Mouse (Mus musculus): Measurements from ENCODE around the gene Ly6c1. TPM values are rescaled to one million over a fixed set of nuclear protein-coding genes. Genes with fewer than 3 reads are reported as not detected.
"Not testable (repeated sequence)": the region's sequence is repeated elsewhere in the genome, so short reads cannot be mapped to it uniquely, and the experiment has no call there.

Gene Ly6c1
- polyA plus RNA-seq (2016; fragmentation: Nextera tagmentation; extraction: Ambion mirVana), result 0.26 and 0.41 TPM in 2 replicates

- not testable (repeated sequence) for DNase-seq (ENCODE audit: low spot score); H3K9me3 ChIP-seq; H3K36me3 ChIP-seq; H3K4me1 ChIP-seq; H3K27ac ChIP-seq; H3K4me3 ChIP-seq; H3K27me3 ChIP-seq (ENCODE audit: insufficient read depth, poor library complexity, severe bottlenecking)
- WGBS, result 38% methylated on average over 1 of the region's 1 CpGs
These were observed at the start of gene Ly6c1 for GRCm38 (mm10) chr15:75048642-75049261. Ly6c1 (minus strand) TSS chr15:75048830.

- DNase-seq (ENCODE audit: low spot score); H3K9me3 ChIP-seq; H3K27ac ChIP-seq; H3K4me1 ChIP-seq; H3K36me3 ChIP-seq; H3K4me3 ChIP-seq; H3K27me3 ChIP-seq (ENCODE audit: insufficient read depth, poor library complexity, severe bottlenecking): not testable (repeated sequence)
- 17% methylated on average over 2 of the region's 2 CpGs for WGBS
These were observed 39.4 kb upstream of the Ly6c1 start for GRCm38 (mm10) chr15:75088041-75088440.

GRCm38 (mm10) chr15:75069965-75070364 is 21.3 kb upstream of the Ly6c1 start:
- whole genome bisulfite sequencing, result 82% methylated on average over 4 of the region's 4 CpGs
- Histone ChIP-seq H3K27me3 (ENCODE audit: insufficient read depth, poor library complexity, severe bottlenecking) (no peaks in the 10 kb centered on the region), H3K4me1 (no peaks in the 10 kb centered on the region)

GRCm38 (mm10) chr15:75062030-75062574 is 13.5 kb upstream of the Ly6c1 start:
- H3K9me3 ChIP-seq; H3K27ac ChIP-seq; H3K4me3 ChIP-seq; H3K36me3 ChIP-seq; H3K4me1 ChIP-seq; H3K27me3 ChIP-seq (ENCODE audit: insufficient read depth, poor library complexity, severe bottlenecking): not testable (repeated sequence)
- 33% methylated on average over 6 of the region's 6 CpGs for WGBS
- DNase-seq (ENCODE audit: low spot score), result peak; percentile 57

More at GRCm38 (mm10) chr15:75069965-75070364, 21.3 kb upstream of the Ly6c1 start:
- no peaks in the 10 kb centered on the region for H3K36me3 ChIP-seq
- no peak for DNase-seq (ENCODE audit: low spot score)
- H3K9me3 ChIP-seq, result no peaks in the 10 kb centered on the region
- no peak overlapping the region for H3K27ac ChIP-seq
- no peak overlapping the region for H3K4me3 ChIP-seq

GRCm38 (mm10) chr15:75060505-75060904 is 11.9 kb upstream of the Ly6c1 start:
- H3K9me3 ChIP-seq, result no peaks in the 10 kb centered on the region
- peak; percentile 64 for DNase-seq (ENCODE audit: low spot score)
- H3K4me1 ChIP-seq, result no peaks in the 10 kb centered on the region
- H3K36me3 ChIP-seq, result no peaks in the 10 kb centered on the region
- H3K27ac ChIP-seq, result no peak overlapping the region
- H3K27me3 ChIP-seq (ENCODE audit: insufficient read depth, poor library complexity, severe bottlenecking), result no peaks in the 10 kb centered on the region
- H3K4me3 ChIP-seq, result no peak overlapping the region

- WGBS, result 77% methylated on average over 2 of the region's 2 CpGs
- Histone ChIP-seq H3K36me3 (no peaks in the 10 kb centered on the region), H3K27me3 (ENCODE audit: insufficient read depth, poor library complexity, severe bottlenecking) (no peaks in the 10 kb centered on the region), H3K9me3 (no peaks in the 10 kb centered on the region), H3K27ac (no peak overlapping the region), H3K4me1 (no peaks in the 10 kb centered on the region), H3K4me3 (no peak overlapping the region)
- peak; percentile 60 for DNase-seq (ENCODE audit: low spot score)
These were observed 7.4 kb upstream of the Ly6c1 start for GRCm38 (mm10) chr15:75055985-75056384.

GRCm38 (mm10) chr15:75055425-75055824 is 6.8 kb upstream of the Ly6c1 start:
- H3K27me3 ChIP-seq (ENCODE audit: insufficient read depth, poor library complexity, severe bottlenecking); H3K9me3 ChIP-seq; H3K4me1 ChIP-seq; H3K36me3 ChIP-seq; H3K27ac ChIP-seq; H3K4me3 ChIP-seq; DNase-seq (ENCODE audit: low spot score): not testable (repeated sequence)
- 37% methylated on average over 3 of the region's 3 CpGs for WGBS

- DNase-seq (ENCODE audit: low spot score); H3K36me3 ChIP-seq; H3K27ac ChIP-seq; H3K9me3 ChIP-seq; H3K4me3 ChIP-seq; H3K4me1 ChIP-seq; H3K27me3 ChIP-seq (ENCODE audit: insufficient read depth, poor library complexity, severe bottlenecking): not testable (repeated sequence)
- 86% methylated on average over 2 of the region's 2 CpGs for WGBS
These were observed 3.8 kb upstream of the Ly6c1 start for GRCm38 (mm10) chr15:75052414-75052813.

- not testable (repeated sequence) for H3K27me3 ChIP-seq (ENCODE audit: insufficient read depth, poor library complexity, severe bottlenecking); H3K36me3 ChIP-seq; H3K27ac ChIP-seq; H3K9me3 ChIP-seq; H3K4me1 ChIP-seq; H3K4me3 ChIP-seq; DNase-seq (ENCODE audit: low spot score)
- WGBS, result 58% methylated on average over 3 of the region's 3 CpGs
These were observed 2.5 kb upstream of the Ly6c1 start for GRCm38 (mm10) chr15:75051141-75051540.

GRCm38 (mm10) chr15:75050593-75050992 is 2.0 kb upstream of the Ly6c1 start:
- not testable (repeated sequence) for H3K4me1 ChIP-seq; H3K4me3 ChIP-seq; DNase-seq (ENCODE audit: low spot score); H3K27me3 ChIP-seq (ENCODE audit: insufficient read depth, poor library complexity, severe bottlenecking); H3K9me3 ChIP-seq; H3K36me3 ChIP-seq; H3K27ac ChIP-seq
- 75% methylated on average over 1 of the region's 1 CpGs for WGBS

- H3K4me3 ChIP-seq; H3K27me3 ChIP-seq (ENCODE audit: insufficient read depth, poor library complexity, severe bottlenecking); H3K9me3 ChIP-seq; H3K36me3 ChIP-seq; H3K27ac ChIP-seq; H3K4me1 ChIP-seq; DNase-seq (ENCODE audit: low spot score): not testable (repeated sequence)
- 62% methylated on average over 2 of the region's 2 CpGs for WGBS
These were observed 1.2 kb upstream of the Ly6c1 start for GRCm38 (mm10) chr15:75049811-75050210.

GRCm38 (mm10) chr15:75047970-75048320 is 685 bp downstream of the Ly6c1 start:
- H3K9me3 ChIP-seq; H3K27ac ChIP-seq; H3K4me1 ChIP-seq; H3K4me3 ChIP-seq; DNase-seq (ENCODE audit: low spot score); H3K36me3 ChIP-seq; H3K27me3 ChIP-seq (ENCODE audit: insufficient read depth, poor library complexity, severe bottlenecking): not testable (repeated sequence)
- 95% methylated on average over 1 of the region's 1 CpGs for WGBS

GRCm38 (mm10) chr15:75047313-75047969 is 1.2 kb downstream of the Ly6c1 start:
- H3K36me3 ChIP-seq; H3K4me3 ChIP-seq; H3K4me1 ChIP-seq; H3K9me3 ChIP-seq; H3K27me3 ChIP-seq (ENCODE audit: insufficient read depth, poor library complexity, severe bottlenecking); H3K27ac ChIP-seq; DNase-seq (ENCODE audit: low spot score): not testable (repeated sequence)
- WGBS, result 72% methylated on average over 6 of the region's 7 CpGs

GRCm38 (mm10) chr15:75045501-75045900 is 3.1 kb downstream of the Ly6c1 start:
- not testable (repeated sequence) for H3K9me3 ChIP-seq; H3K36me3 ChIP-seq; H3K27me3 ChIP-seq (ENCODE audit: insufficient read depth, poor library complexity, severe bottlenecking); H3K27ac ChIP-seq; DNase-seq (ENCODE audit: low spot score); H3K4me1 ChIP-seq; H3K4me3 ChIP-seq
- WGBS, result 79% methylated on average over 3 of the region's 3 CpGs

All from heart, embryonic 10.5 days (tissue).